Mouse (Mus musculus) neural tube, embryonic 12.5 days (tissue): ENCODE data around the gene Akap12. TPM values are rescaled to one million over a fixed set of nuclear protein-coding genes. Genes with fewer than 3 reads are reported as not detected.

ENCODE experiments used
- ATAC-seq: fragments of 200-750 bp; cut with Nextera tagmentation; 2 replicates; pipeline ENCODE4 v1.8.0; 2017; ENCODE audit warnings: low read depth, mild to moderate bottlenecking, moderate TSS enrichment, moderate library complexity; ENCODE audit not compliant: low FRiP score
- H3K27ac ChIP-seq: fragments of 300-500 bp; sonication (generic); 2 replicates; pipeline ENCODE4 v1.5.1; 2016
- H3K27me3 ChIP-seq: fragments of 300-500 bp; sonication (generic); replicated peaks from 2 replicates; pipeline ENCODE4 v1.6.1; 2016; ENCODE audit warnings: mild to moderate bottlenecking
- H3K36me3 ChIP-seq: fragments of 300-500 bp; sonication (generic); 2 replicates; pipeline ENCODE4 v1.6.1; 2016; ENCODE audit warnings: mild to moderate bottlenecking
- H3K4me1 ChIP-seq: fragments of 300-500 bp; sonication (generic); 2 replicates; pipeline ENCODE4 v1.6.1; 2016
- H3K4me2 ChIP-seq: fragments of 300-500 bp; sonication (generic); replicated peaks from 2 replicates; pipeline ENCODE4 v1.6.1; 2016; ENCODE audit warnings: mild to moderate bottlenecking
- H3K4me3 ChIP-seq: fragments of 300-500 bp; sonication (generic); 2 replicates; pipeline ENCODE4 v1.5.1; 2016
- H3K9ac ChIP-seq: fragments of 300-500 bp; sonication (generic); 2 replicates; pipeline ENCODE4 v1.6.1; 2016; ENCODE audit warnings: mild to moderate bottlenecking
- H3K9me3 ChIP-seq: fragments of 300-500 bp; sonication (generic); 2 replicates; pipeline ENCODE4 v1.6.1; 2016; ENCODE audit warnings: mild to moderate bottlenecking
- WGBS: fragments of 180-500 bp; shearing (Covaris S2); methylation state at CpG from one replicate; pipeline ENCODE4 v1.1.7; 2016; 5-methylcytosine and 5-hydroxymethylcytosine counted together
- polyA plus RNA-seq: library from polyadenylated mRNA; unstranded; fragments of >200 nt; fragmentation: Nextera tagmentation; extraction: Ambion mirVana; gene quantifications from 2 replicates; pipeline ENCODE4 v1.2.1, GENCODE M21; 2016

Gene Akap12
- 81.2 and 94.2 TPM in 2 replicates for polyA plus RNA-seq

GRCm38 (mm10) chr10:4266041-4266930 lies at the start of gene Akap12:
Akap12 (plus strand) TSS chr10:4266380.
- ATAC-seq, result peak; percentile 83
- Histone ChIP-seq H3K4me3 (peak within 1 kb of the TSS; percentile 83), H3K9ac (peak within 1 kb of the TSS; percentile 86), H3K27ac (peak within 1 kb of the TSS; percentile 68), H3K4me2 (peak within 1 kb of the TSS; percentile 83), H3K27me3 (no peaks in the 10 kb centered on the region), H3K9me3 (no peaks in the 10 kb centered on the region), H3K4me1 (0 out of 2 replicates have a peak, but pooled peaks cover 13% of the 10 kb centered on the region), H3K36me3 (no peaks in the 10 kb centered on the region)
- WGBS, result under 1% methylated on average over 54 of the region's 54 CpGs

GRCm38 (mm10) chr10:4230563-4231359 lies 35.4 kb upstream of the Akap12 start:
- no peak overlapping the region for H3K4me2 ChIP-seq
- peaks cover 4% of the 10 kb centered on the region; the same call in 1 of the 2 replicates for H3K4me1 ChIP-seq
- H3K27me3 ChIP-seq, result no peaks in the 10 kb centered on the region
- H3K36me3 ChIP-seq, result no peaks in the 10 kb centered on the region
- no peak overlapping the region for H3K27ac ChIP-seq
- H3K4me3 ChIP-seq, result no peak overlapping the region
- no peak overlapping the region for H3K9ac ChIP-seq
- H3K9me3 ChIP-seq, result no peaks in the 10 kb centered on the region
- WGBS, result 83% methylated on average over 17 of the region's 17 CpGs
- no peak for ATAC-seq

GRCm38 (mm10) chr10:4233102-4233501 lies 33.1 kb upstream of the Akap12 start:
- H3K27me3 ChIP-seq, result no peaks in the 10 kb centered on the region
- no peaks in the 10 kb centered on the region for H3K9me3 ChIP-seq
- whole genome bisulfite sequencing, result 29% methylated on average over 9 of the region's 9 CpGs
- no peaks in the 10 kb centered on the region for H3K36me3 ChIP-seq
- no peak overlapping the region for H3K4me2 ChIP-seq
- no peak overlapping the region for H3K9ac ChIP-seq
- peaks cover 4% of the 10 kb centered on the region; the same call in 1 of the 2 replicates for H3K4me1 ChIP-seq
- no peak overlapping the region for H3K4me3 ChIP-seq
- peak; percentile 83 for ATAC-seq
- no peak overlapping the region for H3K27ac ChIP-seq

GRCm38 (mm10) chr10:4239794-4240574 lies 26.2 kb upstream of the Akap12 start:
- 74% methylated on average over 5 of the region's 5 CpGs for WGBS
- Histone ChIP-seq H3K27ac (no peak overlapping the region), H3K9me3 (no peaks in the 10 kb centered on the region), H3K36me3 (no peaks in the 10 kb centered on the region), H3K4me1 (no peaks in the 10 kb centered on the region), H3K4me3 (no peak overlapping the region), H3K9ac (no peak overlapping the region), H3K4me2 (no peak overlapping the region), H3K27me3 (no peaks in the 10 kb centered on the region)
- ATAC-seq, result no peak; the same call in 1 of the 2 replicates

- Histone ChIP-seq H3K27me3 (no peaks in the 10 kb centered on the region), H3K4me2 (no peak overlapping the region), H3K9ac (no peak overlapping the region), H3K4me1 (peaks cover under 1% of the 10 kb centered on the region; the same call in 1 of the 2 replicates), H3K27ac (no peak overlapping the region), H3K36me3 (no peaks in the 10 kb centered on the region), H3K9me3 (no peaks in the 10 kb centered on the region), H3K4me3 (no peak overlapping the region)
- no peak for ATAC-seq
- WGBS, result 84% methylated on average over 16 of the region's 16 CpGs
Measured at GRCm38 (mm10) chr10:4243591-4244300, 22.4 kb upstream of the Akap12 start.

- no peak for ATAC-seq
- Histone ChIP-seq H3K4me1 (peaks cover 3% of the 10 kb centered on the region; the same call in 1 of the 2 replicates), H3K9ac (no peak overlapping the region), H3K36me3 (no peaks in the 10 kb centered on the region), H3K9me3 (no peaks in the 10 kb centered on the region), H3K4me2 (no peak overlapping the region), H3K27ac (no peak overlapping the region), H3K4me3 (no peak overlapping the region), H3K27me3 (no peaks in the 10 kb centered on the region)
- 85% methylated on average over 2 of the region's 2 CpGs for WGBS
Measured at GRCm38 (mm10) chr10:4245812-4246211, 20.4 kb upstream of the Akap12 start.

GRCm38 (mm10) chr10:4246407-4246806 lies 19.8 kb upstream of the Akap12 start:
- H3K4me1 ChIP-seq, result peaks cover 3% of the 10 kb centered on the region; the same call in 1 of the 2 replicates
- no peak overlapping the region for H3K4me2 ChIP-seq
- 90% methylated on average over 7 of the region's 7 CpGs for WGBS
- H3K27me3 ChIP-seq, result no peaks in the 10 kb centered on the region
- no peaks in the 10 kb centered on the region for H3K36me3 ChIP-seq
- H3K9me3 ChIP-seq, result no peaks in the 10 kb centered on the region
- H3K27ac ChIP-seq, result no peak overlapping the region
- no peak for ATAC-seq
- H3K4me3 ChIP-seq, result no peak overlapping the region
- no peak overlapping the region for H3K9ac ChIP-seq

GRCm38 (mm10) chr10:4249235-4249845 lies 16.8 kb upstream of the Akap12 start:
- H3K9me3 ChIP-seq, result no peaks in the 10 kb centered on the region
- 12% methylated on average over 4 of the region's 4 CpGs for WGBS
- H3K4me2 ChIP-seq, result no peak overlapping the region
- no peak overlapping the region for H3K4me3 ChIP-seq
- H3K27me3 ChIP-seq, result no peaks in the 10 kb centered on the region
- H3K27ac ChIP-seq, result no peak overlapping the region
- no peak for ATAC-seq
- H3K4me1 ChIP-seq, result peaks cover 3% of the 10 kb centered on the region; the same call in 1 of the 2 replicates
- no peak overlapping the region for H3K9ac ChIP-seq
- H3K36me3 ChIP-seq, result no peaks in the 10 kb centered on the region

GRCm38 (mm10) chr10:4250681-4251080 lies 15.5 kb upstream of the Akap12 start:
- Histone ChIP-seq H3K4me3 (no peak overlapping the region), H3K27ac (no peak overlapping the region), H3K4me2 (no peak overlapping the region), H3K9ac (no peak overlapping the region), H3K36me3 (no peaks in the 10 kb centered on the region), H3K27me3 (no peaks in the 10 kb centered on the region), H3K9me3 (no peaks in the 10 kb centered on the region), H3K4me1 (peaks cover 3% of the 10 kb centered on the region; the same call in 1 of the 2 replicates)
- WGBS, result 97% methylated on average over 3 of the region's 3 CpGs
- ATAC-seq, result no peak

- no peak for ATAC-seq
- H3K4me2 ChIP-seq, result no peak overlapping the region
- no peaks in the 10 kb centered on the region for H3K9me3 ChIP-seq
- 71% methylated on average over 4 of the region's 4 CpGs for WGBS
- H3K27me3 ChIP-seq, result no peaks in the 10 kb centered on the region
- peaks cover 3% of the 10 kb centered on the region; the same call in 1 of the 2 replicates for H3K4me1 ChIP-seq
- H3K4me3 ChIP-seq, result no peak overlapping the region
- no peak overlapping the region for H3K9ac ChIP-seq
- H3K27ac ChIP-seq, result no peak overlapping the region
- no peaks in the 10 kb centered on the region for H3K36me3 ChIP-seq
Measured at GRCm38 (mm10) chr10:4253613-4254012, 12.6 kb upstream of the Akap12 start.

GRCm38 (mm10) chr10:4254459-4254858 lies 11.7 kb upstream of the Akap12 start:
- no peaks in the 10 kb centered on the region for H3K9me3 ChIP-seq
- H3K9ac ChIP-seq, result no peak overlapping the region
- H3K4me2 ChIP-seq, result no peak overlapping the region
- no peaks in the 10 kb centered on the region for H3K36me3 ChIP-seq
- ATAC-seq, result no peak
- H3K4me3 ChIP-seq, result no peak overlapping the region
- no peak overlapping the region for H3K27ac ChIP-seq
- 50% methylated on average over 5 of the region's 5 CpGs for WGBS
- H3K4me1 ChIP-seq, result no peaks in the 10 kb centered on the region
- no peaks in the 10 kb centered on the region for H3K27me3 ChIP-seq
